ENCODE assay signal across 9 mouse cellular contexts in genomic region chr13:31807736-31808115, GRCm38 (mm10). TPM values are rescaled to one million over a fixed set of nuclear protein-coding genes. Genes with fewer than 3 reads are reported as not detected.
A peak's percentile ranks its signal among the peaks of the same experiment; 100 is the strongest.
DNase-seq lines count a peak whose midpoint lies in the region; ATAC-seq and TF ChIP-seq lines count a peak whose summit lies in the region.
"Had no signal": no experiment of that assay in that cellular context is flagged by ENCODE, and none has a peak within 500 bp of the region (broad histone marks: within the 10 kb centered on the region; RNA-seq: fewer than 3 reads in every experiment).

No protein-coding gene starts in this region.

- ATAC-seq in lung, embryonic 14.5 days (ENCODE audit: insufficient read depth), result no peak
- ATAC-seq in hindbrain, embryonic 11.5 days (ENCODE audit: low FRiP score), result no peak
- ATAC-seq in midbrain, embryonic 14.5 days (ENCODE audit: low FRiP score, low TSS enrichment), result no peak
- ATAC-seq in cerebellum, adult (ENCODE audit: insufficient number of reproducible peaks, low FRiP score, low TSS enrichment), result no peak

- H3K9ac ChIP-seq in lung, embryonic 14.5 days, result peak overlapping the region; percentile 70
- H3K9ac ChIP-seq in hindbrain, embryonic 11.5 days (ENCODE audit: low read depth, low read length), result peak overlapping the region; percentile 61
- peak overlapping the region; percentile 29; the same call in 1 of the 2 replicates for H3K9ac ChIP-seq in midbrain, embryonic 14.5 days (replicated peaks; ENCODE audit: low read length)

- no peaks in the 10 kb centered on the region for H3K36me3 ChIP-seq in lung, embryonic 14.5 days (ENCODE audit: insufficient read depth)
- no peaks in the 10 kb centered on the region for H3K36me3 ChIP-seq in hindbrain, embryonic 11.5 days (ENCODE audit: control insufficient read depth, insufficient read depth, low read length)
- no peaks in the 10 kb centered on the region for H3K36me3 ChIP-seq in midbrain, embryonic 14.5 days (ENCODE audit: control insufficient read depth, insufficient read depth, low read length)

- peak overlapping the region; percentile 99 for H3K4me2 ChIP-seq in lung, embryonic 14.5 days
- H3K4me2 ChIP-seq in hindbrain, embryonic 11.5 days (replicated peaks; ENCODE audit: low read depth, low read length), result peak overlapping the region; percentile 71
- peak overlapping the region; percentile 70 for H3K4me2 ChIP-seq in midbrain, embryonic 14.5 days (ENCODE audit: low read length)

- H3K27me3 ChIP-seq in lung, embryonic 14.5 days (ENCODE audit: insufficient read depth, low read length), result peaks cover 92% of the 10 kb centered on the region
- H3K27me3 ChIP-seq in hindbrain, embryonic 11.5 days (ENCODE audit: control insufficient read depth, insufficient read depth, low read length), result peaks cover 81% of the 10 kb centered on the region
- H3K27me3 ChIP-seq in midbrain, embryonic 14.5 days (ENCODE audit: control insufficient read depth, insufficient read depth, low read length), result peaks cover 86% of the 10 kb centered on the region

- TF ChIP-seq POLR2A in cortical plate, adult 2 months (IDR thresholded peaks at IDR 0.05; ENCODE audit: extremely low read depth, insufficient read depth, low read length), result no peak

- TF ChIP-seq CTCF in lung, embryonic 14.5 days (IDR thresholded peaks at IDR 0.05; ENCODE audit: low read depth), result no peak
- TF ChIP-seq CTCF in cortical plate, adult 2 months (IDR thresholded peaks at IDR 0.05; ENCODE audit: extremely low read depth, insufficient read depth, low read length), result no peak

- H3K4me3 ChIP-seq in lung, embryonic 14.5 days (ENCODE audit: low read depth, low read length), result peak overlapping the region; percentile 59
- H3K4me3 ChIP-seq in cortical plate, adult 2 months (ENCODE audit: insufficient read depth, low read length), result peak overlapping the region; percentile 42
- H3K4me3 ChIP-seq in hindbrain, embryonic 11.5 days (ENCODE audit: low read depth, low read length), result peak overlapping the region; percentile 48
- H3K4me3 ChIP-seq in midbrain, embryonic 14.5 days (replicated peaks; ENCODE audit: low read depth, low read length), result peak overlapping the region; percentile 38

- no peak for DNase-seq in lung, embryonic 14.5 days
- no peak for DNase-seq in lung, postnatal 25 days (ENCODE audit: low spot score)
- DNase-seq in hindbrain, embryonic 11.5 days (ENCODE audit: low spot score), result no peak
- no peak for DNase-seq in midbrain, embryonic 14.5 days
- DNase-seq in urinary bladder, adult 2 months (ENCODE audit: low spot score), result no peak
- DNase-seq in cerebellum, adult 11-12 months, result no peak

- no peaks in the 10 kb centered on the region for H3K4me1 ChIP-seq in lung, embryonic 14.5 days (ENCODE audit: insufficient read depth)
- no peaks in the 10 kb centered on the region for H3K4me1 ChIP-seq in cortical plate, adult 2 months (ENCODE audit: control insufficient read depth, insufficient read depth, low read length)
- H3K4me1 ChIP-seq in hindbrain, embryonic 11.5 days (replicated peaks; ENCODE audit: control insufficient read depth, insufficient read depth, low read length), result peaks cover 11% of the 10 kb centered on the region; the same call in 1 of the 2 replicates
- peaks cover 9% of the 10 kb centered on the region for H3K4me1 ChIP-seq in midbrain, embryonic 14.5 days (ENCODE audit: control insufficient read depth, insufficient read depth, low read length)

- peak overlapping the region; percentile 92; the same call in 1 of the 2 replicates for H3K27ac ChIP-seq in lung, embryonic 14.5 days (ENCODE audit: low read depth)
- 0 out of 2 replicates have a peak overlapping the region, but pooled peaks have one; percentile 87 for H3K27ac ChIP-seq in cortical plate, adult 2 months (ENCODE audit: insufficient read depth, low read length)
- peak overlapping the region; percentile 60 for H3K27ac ChIP-seq in hindbrain, embryonic 11.5 days (ENCODE audit: low read depth, low read length)
- H3K27ac ChIP-seq in midbrain, embryonic 14.5 days (replicated peaks; ENCODE audit: low read depth, low read length), result peak overlapping the region; percentile 49
- H3K27ac ChIP-seq: macrophage had no signal

- WGBS in lung, embryonic 14.5 days, result 0% methylated on average over 46 of the region's 47 CpGs
- under 1% methylated on average over 38 of the region's 47 CpGs for WGBS in hindbrain, embryonic 11.5 days
- WGBS in midbrain, embryonic 14.5 days, result under 1% methylated on average over 43 of the region's 47 CpGs

- H3K9me3 ChIP-seq in lung, embryonic 14.5 days (ENCODE audit: low read depth, low read length), result no peaks in the 10 kb centered on the region
- H3K9me3 ChIP-seq in hindbrain, embryonic 11.5 days (ENCODE audit: control insufficient read depth, low read length), result no peaks in the 10 kb centered on the region
- H3K9me3 ChIP-seq in midbrain, embryonic 14.5 days (ENCODE audit: control insufficient read depth, low read length), result no peaks in the 10 kb centered on the region

RNA-seq across cellular contexts. Expression of gene Foxc1, which starts 1.3 kb away (rescaled TPM):
- 0.63 and 0.74 TPM in 2 replicates for polyA plus RNA-seq in lung, embryonic 14.5 days (2014; fragmentation: Nextera tagmentation; extraction: Ambion mirVana)
- 2.3 and 2.8 TPM in 2 replicates for polyA plus RNA-seq in cortical plate, adult 2 months (2012; rRNA removed)
- polyA plus RNA-seq in hindbrain, embryonic 11.5 days (2014; fragmentation: Nextera tagmentation; extraction: Ambion mirVana), result 5.6 and 6.1 TPM in 2 replicates
- polyA plus RNA-seq in midbrain, embryonic 14.5 days (2014; fragmentation: Nextera tagmentation; extraction: Ambion mirVana), result 0.72 and 1.7 TPM in 2 replicates
- polyA plus RNA-seq in urinary bladder, adult 2 months (2012; rRNA removed), result 4.1 and 5.8 TPM in 2 replicates
- polyA plus RNA-seq: macrophage had no signal
